Mouse (Mus musculus): ENCODE data around the gene Vsig10l.

Gene Vsig10l

DNA sequence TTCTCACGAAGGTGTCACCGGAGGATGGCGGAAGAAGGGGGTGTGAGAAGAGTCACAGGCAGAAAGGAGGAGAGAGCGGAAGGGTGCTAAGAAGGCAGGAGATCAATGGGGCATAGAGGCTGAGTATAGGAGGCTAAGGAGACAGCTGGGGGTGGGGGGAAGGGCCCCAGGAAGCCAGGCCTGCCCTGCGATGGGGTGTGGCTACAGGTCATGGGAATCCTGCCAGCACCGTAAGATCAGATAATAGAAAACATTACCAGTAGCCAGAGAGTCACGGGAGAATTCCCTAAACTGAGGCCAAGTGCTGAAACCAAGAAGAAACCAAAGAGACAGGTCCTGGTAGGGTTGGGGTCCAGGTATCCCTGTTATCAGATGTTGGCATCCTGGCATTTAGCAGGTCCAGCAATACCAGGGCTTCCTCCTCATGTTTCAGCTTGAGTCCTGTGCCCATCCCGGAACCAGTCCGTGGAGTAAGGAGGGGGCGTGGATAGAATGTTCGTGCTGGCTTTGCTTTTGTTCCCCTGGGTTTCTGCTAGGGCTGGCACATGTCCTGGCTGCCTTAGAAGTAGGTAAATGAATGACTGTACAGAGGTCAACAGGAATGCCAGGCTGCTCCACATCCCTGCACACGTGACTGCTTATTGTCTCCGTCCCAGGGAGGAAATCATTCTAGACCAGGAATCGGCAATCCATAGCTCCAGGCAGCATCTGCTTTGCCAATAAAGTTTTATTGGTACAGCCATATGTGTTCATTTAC, 9.2 kb upstream of the Vsig10l start:
- no peak for DNase-seq (ENCODE audit: low read depth, low spot score)

DNA sequence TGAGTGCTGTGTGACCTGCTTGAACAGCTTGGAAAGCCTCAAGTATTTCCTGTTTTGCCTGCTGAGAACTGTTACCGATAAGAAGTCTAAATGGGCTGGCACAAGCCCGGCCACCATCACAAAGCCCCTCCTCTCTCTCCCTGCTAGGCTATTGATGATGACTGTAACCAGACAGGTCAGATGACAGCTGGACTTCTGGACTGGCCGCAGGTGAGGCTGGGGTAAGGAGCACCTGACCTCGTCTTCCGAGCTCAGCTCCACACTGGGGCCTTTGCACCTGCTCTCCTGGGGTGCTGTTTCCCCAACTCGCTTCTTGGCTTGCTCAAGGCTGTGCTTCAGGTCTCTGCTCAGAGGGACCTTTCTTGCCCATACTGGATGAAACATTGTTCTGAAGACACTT, 8.6 kb upstream of the Vsig10l start:
- DNase-seq (ENCODE audit: low read depth, low spot score) = no peak

DNA sequence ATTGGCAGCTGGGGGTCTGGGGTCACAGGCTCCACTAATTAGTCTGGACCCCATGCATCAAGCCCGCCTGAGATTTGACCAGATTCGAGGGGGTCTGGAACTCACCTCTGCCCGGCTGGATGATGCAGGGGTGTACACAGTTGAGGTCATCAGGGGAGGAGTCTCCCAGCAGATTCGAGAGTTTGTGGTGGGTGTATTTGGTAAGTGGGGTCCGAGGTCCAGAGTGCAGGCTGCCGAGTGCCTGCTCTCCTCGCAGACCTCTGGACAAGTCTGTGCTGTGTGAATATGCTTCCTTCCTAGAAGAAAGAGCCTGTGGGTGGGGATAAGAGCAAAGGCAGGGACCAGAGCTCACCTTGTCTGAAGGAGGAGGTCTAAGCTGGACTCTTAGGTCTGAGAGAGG, 1.0 kb downstream of the Vsig10l start:
- DNase-seq (ENCODE audit: low read depth, low spot score) = no peak

- peak; percentile 37 for DNase-seq (ENCODE audit: low read depth, low spot score)
Measured at GRCm38 (mm10) chr7:43464864-43465343, 2.0 kb downstream of the Vsig10l start.

GRCm38 (mm10) chr7:43465344-43466098, 2.6 kb downstream of the Vsig10l start:
- peak; percentile 95 for DNase-seq (ENCODE audit: low read depth, low spot score)

DNA sequence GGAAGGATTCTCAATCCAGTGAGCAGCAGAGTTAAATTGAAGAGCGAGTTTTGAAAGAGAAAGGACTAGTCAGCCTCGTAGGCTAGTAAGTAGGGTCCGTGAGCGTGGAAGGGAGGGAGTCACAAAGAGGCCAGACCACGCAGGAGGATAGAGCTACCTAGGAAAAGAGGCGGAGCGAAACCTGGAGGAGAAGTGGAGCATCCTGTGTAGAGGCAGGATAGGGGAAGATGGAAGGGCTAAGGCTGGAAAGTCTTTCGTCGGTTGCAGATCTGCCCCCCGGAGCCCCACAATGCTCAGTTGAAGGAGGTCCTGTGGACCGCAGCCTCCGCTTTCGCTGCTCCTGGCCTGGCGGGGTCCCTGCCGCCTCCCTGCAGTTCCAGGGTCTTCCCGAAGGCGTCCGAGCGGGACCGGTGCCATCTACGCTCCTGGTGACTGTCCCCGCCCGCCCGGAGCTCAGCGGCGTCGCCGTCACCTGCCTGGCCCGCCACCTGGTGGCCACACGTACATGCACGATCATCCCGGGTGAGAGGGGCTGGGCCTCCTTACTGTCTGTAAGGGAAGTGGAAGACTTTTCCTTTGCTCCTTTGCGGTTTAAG, 3.2 kb downstream of the Vsig10l start:
- peak; percentile 89 for DNase-seq (ENCODE audit: low read depth, low spot score)

GRCm38 (mm10) chr7:43470373-43470772, 7.4 kb downstream of the Vsig10l start:
- peak; percentile 61 for DNase-seq (ENCODE audit: low read depth, low spot score)

DNA sequence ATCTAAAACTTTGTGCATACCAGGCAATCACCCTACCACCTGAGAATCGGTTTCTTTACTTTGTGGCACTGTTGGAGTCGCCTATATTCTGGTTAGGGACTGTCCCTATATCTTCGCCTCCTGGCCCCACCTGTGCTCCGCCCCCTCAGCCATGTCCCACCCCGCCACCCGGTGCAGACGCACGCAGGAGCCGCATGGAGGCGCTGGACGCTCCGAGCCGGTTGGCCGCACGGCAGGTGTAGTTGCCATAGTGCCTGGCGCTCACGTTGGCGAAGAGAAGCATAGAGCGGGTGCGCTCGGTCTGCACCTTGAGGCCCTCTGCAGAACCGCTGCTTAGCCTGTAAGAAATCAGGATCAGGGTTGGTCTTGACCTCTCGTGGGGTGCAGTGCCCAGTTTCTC, 12.8 kb downstream of the Vsig10l start:
- peak; percentile 57 for DNase-seq (ENCODE audit: low read depth, low spot score)

DNA sequence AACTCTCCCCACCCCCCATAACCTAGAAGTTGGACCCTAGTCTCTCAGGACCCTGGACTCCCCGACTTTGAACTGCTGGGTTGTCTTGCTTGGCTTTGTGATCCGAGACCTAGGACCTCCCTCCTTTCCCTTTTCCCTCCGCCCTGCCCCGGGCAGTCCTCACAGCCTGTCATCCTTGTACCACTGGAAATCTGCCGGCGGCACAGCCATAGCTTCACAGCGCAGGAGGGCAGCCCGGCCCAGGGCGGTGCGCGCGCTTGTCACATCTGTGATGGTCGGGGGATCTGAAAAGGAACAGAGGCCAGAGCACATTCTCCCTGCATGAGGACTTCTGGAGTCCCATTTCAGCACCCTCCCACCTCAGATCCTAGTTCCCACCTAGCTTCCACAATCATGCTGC, 13.4 kb downstream of the Vsig10l start:
- DNase-seq (ENCODE audit: low read depth, low spot score) = no peak

- DNase-seq (ENCODE audit: low read depth, low spot score) = peak; percentile 64
Measured at GRCm38 (mm10) chr7:43481191-43481590, 18.2 kb downstream of the Vsig10l start.

DNA sequence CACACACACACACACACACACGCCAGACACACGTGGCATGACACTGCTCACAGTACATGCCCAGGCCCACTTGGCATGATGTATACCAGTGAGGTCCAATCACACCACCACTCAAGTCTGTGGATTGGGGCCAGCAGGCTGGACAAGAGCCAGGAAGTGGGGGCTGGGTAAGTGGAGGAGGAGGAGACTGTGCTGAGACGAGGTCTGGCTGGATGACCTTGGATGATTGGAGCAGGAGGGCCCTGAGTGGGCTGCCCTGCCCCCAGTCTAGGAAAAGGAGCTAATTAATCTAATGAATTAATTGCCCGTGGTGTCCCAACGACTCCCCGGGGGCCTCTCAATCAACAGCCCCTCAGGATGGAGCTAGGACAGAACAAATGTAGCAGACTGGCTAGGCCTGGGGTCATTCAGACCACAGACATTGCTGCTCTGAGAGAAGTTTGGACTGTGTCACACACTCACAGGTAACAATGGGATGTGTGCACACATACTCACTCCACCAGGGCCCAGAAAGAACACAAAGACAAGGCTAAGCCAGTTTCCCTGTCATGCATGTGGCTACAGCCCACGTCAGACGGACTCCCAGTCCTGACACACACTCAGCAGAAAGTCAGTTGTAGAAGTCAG, 19.3 kb downstream of the Vsig10l start:
- no peak for DNase-seq (ENCODE audit: low read depth, low spot score)

GRCm38 (mm10) chr7:43483236-43483635, 20.3 kb downstream of the Vsig10l start:
- no peak for DNase-seq (ENCODE audit: low read depth, low spot score)

GRCm38 (mm10) chr7:43488646-43489045, 25.7 kb downstream of the Vsig10l start:
- DNase-seq (ENCODE audit: low read depth, low spot score) = no peak

DNA sequence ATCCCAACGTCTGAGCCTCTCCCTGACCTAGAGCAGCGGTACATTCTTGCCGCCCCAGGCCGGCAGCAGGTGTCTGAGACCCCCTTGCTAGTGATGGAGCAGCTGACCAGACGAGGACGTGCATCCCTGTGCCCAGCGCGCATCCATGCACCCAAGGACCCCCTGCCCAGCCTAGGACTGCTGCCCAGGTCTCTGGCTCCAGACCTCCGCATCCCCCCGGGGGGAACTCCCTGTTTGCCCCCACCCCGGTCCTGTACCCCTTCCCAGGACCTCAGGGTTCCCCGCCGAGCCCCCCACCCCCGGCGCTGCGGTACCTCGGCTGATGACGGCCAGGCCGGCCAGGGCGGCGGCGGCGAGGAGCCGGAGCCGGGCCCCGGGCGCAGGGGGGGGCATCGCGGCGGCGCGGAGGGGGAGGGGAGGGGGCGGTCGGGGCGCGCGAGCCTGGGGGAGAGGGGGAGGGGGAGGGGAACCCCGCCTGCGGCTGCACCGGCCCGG, 26.7 kb downstream of the Vsig10l start, which contains the start of gene Iglon5:
Gene Iglon5 (minus strand): TSS at position 445 of the 495 bp plus-strand sequence.
- DNase-seq (ENCODE audit: low read depth, low spot score) = no peak

GRCm38 (mm10) chr7:43490182-43490584, 27.2 kb downstream of the Vsig10l start:
- no peak for DNase-seq (ENCODE audit: low read depth, low spot score)

- no peak for DNase-seq (ENCODE audit: low read depth, low spot score)
Measured at GRCm38 (mm10) chr7:43490861-43491260, 27.9 kb downstream of the Vsig10l start.

GRCm38 (mm10) chr7:43495343-43496021, 32.5 kb downstream of the Vsig10l start:
- peak; percentile 17 for DNase-seq (ENCODE audit: low read depth, low spot score)

DNA sequence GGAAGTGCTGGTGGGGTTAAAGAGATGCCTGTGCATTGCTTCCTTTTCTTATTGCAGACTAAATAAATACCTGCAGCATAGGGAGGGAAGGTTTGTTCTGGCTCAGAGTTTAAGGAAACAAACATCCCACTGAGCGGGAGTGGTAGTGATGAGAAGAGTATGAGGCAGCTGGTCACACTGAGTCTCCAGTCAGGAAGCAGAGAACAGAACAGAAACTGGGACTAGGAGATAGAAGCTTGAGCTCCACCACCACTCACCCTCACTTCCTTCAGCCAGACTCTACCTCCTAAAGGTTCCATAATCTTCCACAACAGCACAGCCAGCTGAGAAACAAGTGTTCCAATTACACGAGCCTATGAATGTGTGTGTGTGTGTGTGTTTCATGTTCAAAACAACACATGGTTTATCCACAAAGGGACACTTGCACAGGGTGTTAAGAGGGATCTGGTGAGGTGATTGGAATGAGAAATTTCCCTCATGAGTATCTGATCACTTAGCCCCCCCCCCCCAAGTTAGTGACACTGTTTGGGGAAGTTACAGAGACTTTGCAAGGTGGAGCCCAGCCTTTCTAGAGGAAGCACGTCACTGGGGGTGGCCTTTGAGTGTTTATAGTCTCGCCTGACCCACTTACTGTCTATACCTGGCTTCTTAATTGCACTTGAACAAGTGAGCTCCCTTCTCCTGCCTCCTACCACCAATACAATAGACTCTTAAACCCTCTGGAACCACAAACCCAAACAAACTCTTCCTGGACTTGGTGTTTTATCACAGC, 48.9 kb downstream of the Vsig10l start:
- no peak for DNase-seq (ENCODE audit: low read depth, low spot score)

DNA sequence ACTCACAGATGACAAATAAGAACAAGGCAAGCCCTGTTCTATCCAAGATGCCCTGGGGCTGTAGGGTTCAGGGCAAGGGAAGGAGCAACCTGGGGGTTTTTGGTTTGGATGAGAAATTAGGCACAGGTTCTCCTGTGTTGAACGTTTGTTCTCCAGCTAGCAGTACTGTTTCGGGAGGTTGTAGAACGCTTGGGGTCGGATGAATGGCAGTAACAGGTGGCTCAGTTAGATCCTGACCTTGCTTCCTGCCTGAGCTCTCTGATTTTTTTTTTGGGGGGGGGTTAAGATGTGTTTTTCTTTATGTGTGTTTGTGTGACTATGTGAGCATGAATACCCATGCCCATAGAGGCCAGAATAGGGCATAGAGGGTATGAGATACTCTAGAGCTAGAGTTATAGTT, 49.6 kb downstream of the Vsig10l start:
- no peak for DNase-seq (ENCODE audit: low read depth, low spot score)

- no peak for DNase-seq (ENCODE audit: low read depth, low spot score)
Measured at GRCm38 (mm10) chr7:43515076-43515475, 52.1 kb downstream of the Vsig10l start.
